Mouse (Mus musculus) adipocyte (in vitro differentiated cells): ENCODE measurements at regions not wholly inside any gene's neighbourhood (a gene's known extent, or its start where the extent isn't known, plus 50 kb on each side); places are given as distances from the start of the nearest gene placed in this dataset.

ENCODE experiments used
- DNase-seq: peaks from one replicate; pipeline ENCODE4 v3.0.0-alpha.2; 2016; ENCODE audit warnings: low spot score

DNA sequence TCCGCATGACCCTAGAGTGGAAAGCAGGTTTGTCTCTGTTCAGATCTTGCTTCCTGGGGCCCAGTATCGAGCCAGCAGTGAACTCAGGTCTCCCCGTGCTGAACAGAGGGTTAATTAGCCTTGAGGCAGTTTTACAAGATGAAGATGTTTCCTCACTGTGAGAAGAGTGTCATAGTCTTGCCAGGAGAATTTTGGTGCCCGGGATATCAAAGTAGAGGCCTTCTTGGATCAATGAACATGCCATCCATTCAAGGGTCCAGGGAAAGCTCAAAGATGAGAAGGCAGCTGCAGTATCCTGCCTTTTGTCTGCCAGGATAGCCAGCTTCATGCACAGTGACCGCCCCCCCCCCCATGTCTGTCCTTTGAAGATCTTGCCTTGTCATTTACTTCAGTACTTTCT lies 114.2 kb upstream of the Mylip start:
- no peak for DNase-seq

DNA sequence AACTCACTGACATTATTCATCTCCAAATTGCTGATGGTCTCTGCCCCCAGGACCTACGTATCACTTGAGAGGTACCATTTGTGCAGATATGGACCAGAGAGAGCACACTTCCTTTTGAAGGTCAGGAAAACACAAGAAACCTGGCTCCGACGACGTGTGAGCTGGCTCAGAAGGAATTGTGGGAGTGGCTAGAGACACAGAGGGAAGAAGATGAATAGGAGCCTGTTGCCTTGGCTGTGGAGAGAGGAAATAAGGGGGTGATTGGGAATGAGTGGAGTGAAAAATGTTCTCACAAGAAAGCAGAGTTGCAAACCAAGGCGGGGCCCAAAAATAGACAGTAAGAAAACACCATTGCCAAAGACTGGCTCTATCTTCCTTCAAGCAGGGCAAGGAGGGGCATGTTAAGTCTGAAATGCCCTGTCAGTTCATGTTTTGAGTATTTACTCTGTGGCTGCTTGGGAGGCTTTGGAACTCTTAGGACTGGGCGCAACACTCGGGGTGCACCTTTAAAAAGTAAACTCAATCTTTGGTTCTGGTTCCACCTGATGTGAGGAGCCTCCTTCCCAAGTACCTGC lies 111.6 kb upstream of the Mylip start:
- DNase-seq = no peak

DNA sequence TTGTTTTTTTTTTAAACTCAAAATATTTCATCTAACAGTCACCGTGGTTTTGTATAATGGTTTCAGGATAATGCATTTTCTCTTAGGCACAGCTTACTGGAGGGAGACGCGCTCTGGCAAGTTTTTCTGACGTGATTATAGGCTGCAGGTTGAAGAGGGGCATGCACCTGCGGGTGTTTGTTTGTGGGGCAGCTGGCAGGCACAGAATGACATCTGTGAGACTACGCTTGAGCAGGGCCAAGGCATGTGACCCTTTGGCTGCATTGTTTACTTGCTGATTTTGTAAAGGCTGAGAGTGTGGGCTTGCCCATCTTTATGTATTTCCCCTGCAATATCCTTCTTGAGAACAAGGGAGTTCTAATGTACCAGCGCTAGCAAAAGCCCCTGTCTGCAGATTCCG lies 108.4 kb upstream of the Mylip start:
- DNase-seq = no peak

DNA sequence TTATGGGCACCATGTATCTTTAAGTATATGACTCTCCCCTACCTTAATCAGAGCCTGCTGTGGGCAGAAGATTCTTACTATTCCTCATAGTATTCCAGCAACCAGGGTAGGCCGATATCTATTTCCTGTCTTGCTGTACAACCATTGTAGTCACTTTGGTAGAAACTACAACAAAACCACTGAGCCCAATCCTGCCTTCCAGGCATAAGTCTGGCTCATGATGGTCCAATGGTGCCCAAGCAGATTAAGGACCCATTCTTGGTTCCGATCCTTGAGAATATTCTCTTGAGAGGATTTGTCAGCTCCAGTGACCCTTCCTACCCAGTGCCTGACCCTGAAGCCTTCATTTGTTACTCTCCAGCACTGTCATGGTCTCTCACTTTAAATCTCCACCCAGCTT lies 102.9 kb upstream of the Mylip start:
- DNase-seq = no peak

DNA sequence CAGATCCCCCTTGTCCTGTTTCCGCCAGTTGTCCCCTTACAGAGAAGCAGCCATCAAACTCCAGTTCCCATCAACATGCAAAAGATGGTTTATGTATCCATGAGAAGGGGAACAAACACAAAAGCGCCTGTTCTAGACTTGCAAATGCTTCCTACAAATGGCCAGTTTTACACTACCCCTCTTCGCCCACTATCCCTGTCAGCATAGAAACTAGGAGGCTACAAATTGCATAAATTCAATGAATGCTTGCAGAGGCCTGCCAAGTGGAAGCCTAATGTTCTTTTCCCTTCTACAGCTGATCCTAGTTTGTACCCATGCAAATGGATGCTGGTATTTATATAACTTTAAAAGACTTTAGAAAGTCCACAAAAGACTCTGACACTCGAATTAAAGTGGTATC lies 102.3 kb upstream of the Mylip start:
- DNase-seq = no peak

DNA sequence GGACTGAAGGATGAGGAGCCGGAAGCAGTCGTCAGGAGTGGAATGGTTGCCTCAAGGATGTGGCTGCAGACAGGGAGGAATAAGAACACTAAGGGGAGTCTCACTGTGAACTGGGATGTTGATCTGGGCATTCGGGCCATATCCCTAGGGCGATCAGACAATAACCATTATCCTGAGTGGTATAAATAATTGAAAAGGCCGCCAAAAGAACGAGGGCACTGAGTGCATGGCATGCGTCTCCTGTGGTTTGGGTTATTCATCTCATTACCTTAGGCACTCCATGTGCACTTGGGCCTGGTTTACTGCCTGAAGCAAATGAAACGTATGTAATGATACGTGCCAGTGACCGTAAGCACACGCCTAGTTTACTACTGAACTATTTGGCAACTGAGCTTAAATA lies 99.6 kb upstream of the Mylip start:
- no peak for DNase-seq

DNA sequence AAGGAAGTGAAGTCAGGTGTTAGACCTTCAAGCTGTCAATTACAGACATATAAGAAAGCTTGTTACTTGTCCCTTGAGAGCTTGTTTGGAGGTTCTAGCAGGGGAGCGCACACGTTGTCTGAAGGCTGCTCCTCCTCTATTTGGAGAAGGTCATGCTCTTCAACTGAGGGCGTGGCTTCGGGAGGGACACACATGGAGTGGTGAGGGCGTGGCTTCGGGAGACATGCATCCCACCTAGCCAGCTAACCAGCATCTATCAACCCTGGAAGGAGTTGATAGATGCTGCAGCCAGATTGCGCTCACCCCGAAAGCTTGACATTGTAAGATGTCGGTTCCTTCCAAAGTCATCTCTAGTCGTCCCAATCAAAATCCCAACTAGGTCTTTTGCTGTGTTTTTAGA lies 94.9 kb upstream of the Mylip start:
- no peak for DNase-seq

DNA sequence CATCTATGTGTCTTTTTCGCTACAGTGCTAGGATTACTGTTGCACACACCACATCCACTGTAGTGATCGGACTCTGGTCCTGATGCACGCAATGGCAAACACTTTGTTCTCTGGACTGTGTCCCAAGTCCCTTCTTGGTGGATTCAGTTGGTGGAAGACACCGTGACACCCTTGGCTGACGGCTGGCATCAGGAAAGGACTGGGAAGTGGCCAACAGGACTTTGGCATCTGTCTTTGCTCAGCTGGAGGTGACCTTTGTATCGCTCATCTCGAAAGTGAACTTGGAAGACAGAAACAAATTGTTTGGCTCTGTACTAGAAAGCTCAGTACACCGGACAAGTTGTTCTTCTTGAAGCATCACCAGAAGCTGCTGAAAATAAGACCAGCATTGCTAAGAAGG lies 88.9 kb upstream of the Mylip start:
- DNase-seq = peak; percentile 69

DNA sequence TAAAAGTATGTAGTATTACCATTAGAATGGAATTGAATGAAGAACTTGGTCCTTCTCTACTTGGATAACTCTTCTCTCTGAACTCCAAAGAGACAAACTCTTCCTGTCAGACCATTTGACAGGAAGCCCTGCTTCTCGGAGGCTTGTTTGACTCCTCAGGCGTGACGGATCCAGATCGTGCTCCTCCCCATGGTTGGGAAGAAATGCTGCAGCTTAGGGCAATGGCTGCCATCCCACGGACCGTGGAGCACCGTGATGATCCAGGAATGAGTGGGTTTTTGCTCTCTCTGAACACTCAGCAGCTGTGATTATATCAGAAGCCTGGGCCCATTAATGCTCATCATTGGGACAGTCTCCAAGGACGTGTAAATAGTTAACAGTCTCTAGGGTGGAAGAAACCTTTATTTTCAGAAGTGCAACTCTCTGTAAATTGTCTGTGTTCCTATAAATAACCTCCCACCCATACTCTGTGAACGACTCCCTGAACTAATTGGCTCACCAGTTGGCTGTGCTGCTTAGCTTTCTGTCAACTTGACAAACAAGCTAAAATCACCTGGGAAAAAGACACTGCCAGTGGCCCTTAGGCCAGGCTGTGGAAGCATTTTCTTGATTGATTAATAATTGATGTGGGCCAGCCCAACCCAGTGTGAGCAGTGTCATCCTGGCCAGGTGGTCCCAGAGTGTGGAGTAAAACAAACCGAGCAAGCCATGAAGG lies 88.2 kb upstream of the Mylip start:
- peak; percentile 13 for DNase-seq

DNA sequence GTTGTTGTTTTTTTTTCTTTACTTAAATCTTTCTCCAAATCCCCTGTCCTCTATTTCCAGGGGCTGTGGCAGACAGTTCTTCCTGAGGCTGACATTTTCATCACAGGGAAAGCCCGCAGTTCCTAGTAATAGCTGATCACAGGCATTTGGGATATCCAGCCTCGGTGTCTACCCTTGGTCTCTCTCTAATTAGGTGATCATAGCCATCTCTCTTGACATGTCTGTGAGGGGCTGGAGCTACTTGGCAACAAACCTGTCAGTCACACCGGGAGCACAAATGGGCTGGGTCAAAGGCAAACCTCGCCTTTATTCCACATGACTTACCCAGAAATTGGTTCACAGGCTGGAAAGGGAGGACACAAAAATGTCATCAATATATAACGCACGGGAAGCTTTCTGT lies 86.7 kb upstream of the Mylip start:
- DNase-seq = no peak

DNA sequence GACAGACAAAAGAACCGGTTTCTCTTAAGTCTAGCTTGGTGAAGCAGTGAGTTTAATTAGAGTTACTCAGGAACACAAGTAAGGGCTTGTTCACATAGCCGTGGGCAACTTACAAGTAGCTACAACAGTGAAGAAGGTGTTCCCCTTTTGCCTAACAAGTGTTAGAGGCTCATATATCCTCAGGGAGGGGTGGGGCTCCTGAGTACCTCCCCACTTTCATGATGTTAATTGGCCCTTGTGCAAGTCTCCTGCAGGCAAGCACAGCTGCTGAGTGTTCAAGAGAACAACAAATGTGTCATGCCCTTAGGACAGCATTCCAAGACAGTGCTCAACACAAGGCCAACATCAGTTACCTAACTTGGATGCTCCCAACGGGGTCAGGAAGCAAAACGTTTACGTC lies 83.4 kb upstream of the Mylip start:
- peak; percentile 28 for DNase-seq

DNA sequence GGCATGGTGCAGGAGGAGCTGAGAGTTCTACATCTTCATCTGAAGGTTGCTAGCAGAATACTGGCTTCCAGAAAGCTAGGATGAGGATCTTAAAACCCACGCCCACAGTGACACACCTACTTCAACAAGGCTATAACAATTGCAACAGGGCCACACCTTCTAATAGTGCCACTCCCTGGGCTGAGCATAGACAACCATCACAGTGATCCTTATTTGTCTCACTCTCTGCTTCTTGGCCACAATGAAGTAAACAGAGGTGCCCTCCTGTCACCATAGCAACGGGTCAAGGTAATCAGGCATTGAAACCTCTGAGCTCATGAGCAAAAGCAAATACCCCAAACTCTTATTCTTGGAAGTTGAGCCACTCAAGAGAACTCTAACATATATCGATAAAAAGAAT lies 82.3 kb upstream of the Mylip start:
- DNase-seq = no peak

DNA sequence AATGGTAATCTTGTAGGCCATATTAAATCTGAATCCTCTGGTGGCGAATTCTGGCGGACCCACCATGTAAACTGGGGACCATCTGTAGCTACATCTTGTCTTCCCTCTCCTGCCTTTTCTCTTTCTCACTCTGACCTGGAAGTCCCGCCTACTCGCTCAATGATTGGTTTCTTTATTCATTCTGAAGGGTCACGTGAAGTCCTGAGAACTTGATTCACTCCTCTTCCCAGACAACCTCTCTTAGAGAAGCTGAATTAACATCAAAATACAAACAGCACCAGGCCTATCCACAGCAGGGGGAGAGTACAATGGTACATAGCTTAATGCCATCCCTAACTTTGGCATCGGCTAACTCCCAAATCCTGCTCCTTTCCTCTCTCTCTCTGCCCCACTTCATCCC lies 69.9 kb upstream of the Mylip start:
- DNase-seq = no peak

DNA sequence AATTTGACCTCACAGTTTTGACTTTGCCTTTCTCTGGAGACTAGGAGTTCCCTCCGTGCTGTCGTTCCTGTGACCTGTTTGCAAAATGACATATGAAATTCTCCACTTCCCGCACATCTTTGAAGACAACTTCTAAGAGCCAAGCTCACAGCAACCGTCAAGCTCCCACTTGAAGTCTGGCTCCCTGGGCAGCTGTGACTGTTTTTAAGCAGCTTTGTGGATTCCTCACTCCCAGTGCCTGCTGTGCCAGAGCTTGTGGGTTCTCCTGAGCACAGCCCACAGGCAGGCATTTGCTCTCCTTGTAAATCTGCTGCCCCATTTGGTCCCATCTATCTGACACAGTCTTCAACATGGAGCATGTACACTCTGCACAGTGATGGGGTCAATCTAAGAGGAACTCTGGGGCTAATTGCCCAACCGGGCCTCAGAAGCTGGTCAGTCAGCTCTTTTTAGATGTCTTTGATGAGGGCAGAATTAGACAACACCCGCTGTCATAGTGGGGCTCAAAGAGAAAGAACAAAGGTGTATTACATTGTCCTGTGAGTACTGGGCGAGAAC lies 63.7 kb upstream of the Mylip start:
- no peak for DNase-seq

DNA sequence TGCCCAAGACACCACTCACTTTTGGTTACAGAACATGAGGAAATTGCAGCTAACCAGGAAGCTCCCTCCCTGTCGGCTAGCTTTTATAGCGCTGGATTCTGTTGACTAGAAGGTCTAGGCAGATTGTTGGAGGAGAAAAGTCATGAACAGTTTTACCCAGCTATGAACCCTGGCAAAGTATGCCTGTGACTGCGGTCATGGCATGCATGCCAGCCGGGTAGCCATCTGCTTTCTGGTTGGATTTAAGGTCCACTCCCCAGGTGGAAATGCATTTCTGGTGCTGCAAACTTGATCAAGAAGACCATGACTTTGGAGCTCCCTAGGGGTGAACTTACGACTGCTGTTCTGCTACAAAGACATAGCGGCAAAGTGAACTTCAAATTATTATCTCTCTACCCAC lies 62.8 kb upstream of the Mylip start:
- no peak for DNase-seq

DNA sequence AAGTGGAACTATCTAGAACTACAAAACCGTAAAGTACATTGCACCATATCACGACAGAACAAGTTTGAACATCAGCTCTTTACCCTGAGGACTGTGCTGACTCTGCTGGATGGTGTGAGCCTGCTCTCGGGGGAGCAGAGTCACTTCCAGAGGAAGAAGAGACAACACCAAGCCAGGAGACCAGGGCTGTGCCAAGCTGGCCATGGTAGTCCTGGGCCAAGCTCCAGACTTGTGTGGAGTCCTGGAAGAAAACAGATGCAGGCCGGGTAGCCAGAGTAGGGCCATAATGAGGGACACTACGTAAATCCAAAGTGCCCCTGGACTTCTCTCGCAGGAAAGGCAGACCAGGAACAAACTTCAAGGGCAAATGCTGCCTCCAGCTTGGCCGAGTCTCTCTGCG lies 59.0 kb upstream of the Mylip start:
- DNase-seq = peak; percentile 42

DNA sequence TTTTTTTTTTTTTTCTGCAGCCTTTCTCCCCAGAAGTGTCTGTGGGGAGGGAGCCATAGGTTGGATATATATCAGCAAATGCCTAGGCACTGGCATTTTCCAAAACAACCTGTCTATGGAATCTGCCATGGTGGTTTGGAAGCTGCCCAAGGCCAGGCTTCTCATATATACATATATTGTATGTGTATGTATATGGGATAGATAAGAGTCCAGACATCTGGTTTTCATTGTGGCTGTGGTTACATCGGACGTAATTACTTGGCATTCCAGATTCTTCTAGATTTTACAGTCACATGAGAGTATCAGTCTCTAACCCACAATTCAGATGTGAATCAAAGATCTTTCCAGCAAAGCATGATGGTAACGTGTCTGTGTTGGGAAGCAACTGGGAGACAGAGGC lies 57.5 kb upstream of the Mylip start:
- no peak for DNase-seq

DNA sequence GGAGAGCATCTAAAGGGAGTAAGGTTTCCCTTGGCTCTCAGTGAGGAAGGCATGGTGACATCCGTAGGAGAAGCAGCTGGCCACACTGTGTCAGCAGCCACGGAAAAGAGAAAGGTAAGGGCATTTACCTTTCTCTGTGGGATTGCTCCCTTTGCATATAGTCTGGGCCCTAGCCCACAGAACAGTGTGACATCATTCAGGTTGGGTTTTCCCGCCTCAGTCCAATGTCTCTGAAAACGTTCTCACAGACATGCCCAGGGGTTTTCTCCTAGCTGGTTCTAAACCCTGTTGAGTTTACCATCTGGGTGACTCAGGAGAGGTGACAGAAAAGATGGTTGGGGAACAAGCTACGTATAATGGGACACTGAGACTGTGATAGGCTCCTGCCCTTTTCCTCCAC lies 55.9 kb upstream of the Mylip start:
- no peak for DNase-seq
